Mouse (Mus musculus): ENCODE data around the gene Hoxd11. TPM values are rescaled to one million over a fixed set of nuclear protein-coding genes. Genes with fewer than 3 reads are reported as not detected.

The Hoxd11 gene
- total RNA-seq, 4 experiments from 2014 or later, result not detected

DNA sequence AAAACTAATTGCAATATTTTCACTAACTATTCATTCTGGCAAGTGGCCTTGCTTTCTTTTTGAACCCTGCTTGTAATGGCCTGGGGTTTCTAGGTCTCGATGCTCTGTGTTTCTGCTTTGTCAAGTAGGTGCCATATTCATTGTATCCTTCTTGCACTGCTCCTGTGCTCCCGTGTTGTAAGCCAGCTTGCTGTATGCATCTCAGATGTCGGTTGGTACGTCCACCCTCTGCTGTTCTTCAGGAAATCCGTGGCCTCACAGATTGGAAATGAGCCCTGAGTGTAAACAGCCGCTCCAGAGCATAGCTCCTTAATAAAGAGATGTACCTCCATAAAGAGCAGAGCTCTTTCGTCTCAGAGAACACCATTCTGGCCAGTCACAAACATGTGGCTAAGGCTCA, 28.2 kb downstream of the Hoxd11 start:
- DNase-seq (ENCODE audit: low spot score in 2 of 2), result no peak

DNA sequence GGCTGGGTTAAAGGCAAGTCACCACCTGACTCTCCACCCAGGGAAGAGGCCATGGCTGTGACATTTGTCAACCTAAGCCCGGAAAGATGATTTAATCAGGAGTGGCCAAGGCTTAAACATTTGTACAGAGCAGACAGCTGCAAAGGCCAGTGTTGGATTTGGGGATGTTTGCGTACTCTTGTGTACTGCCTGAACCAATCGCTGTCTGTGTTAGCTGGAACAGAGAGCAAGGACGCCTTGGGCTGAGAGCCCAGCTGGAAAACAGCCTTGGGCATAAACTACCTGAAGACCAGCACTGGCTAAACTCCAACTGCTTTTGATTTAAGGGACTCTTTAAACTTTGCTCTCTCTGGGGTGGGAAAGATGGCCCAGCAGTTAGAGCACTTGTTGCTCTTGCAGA, 29.3 kb downstream of the Hoxd11 start:
- no peak for DNase-seq (ENCODE audit: low spot score in 2 of 2)

- no peak for DNase-seq (ENCODE audit: low spot score in 2 of 2)
These were observed 30.4 kb downstream of the Hoxd11 start for GRCm38 (mm10) chr2:74709465-74710419.

DNA sequence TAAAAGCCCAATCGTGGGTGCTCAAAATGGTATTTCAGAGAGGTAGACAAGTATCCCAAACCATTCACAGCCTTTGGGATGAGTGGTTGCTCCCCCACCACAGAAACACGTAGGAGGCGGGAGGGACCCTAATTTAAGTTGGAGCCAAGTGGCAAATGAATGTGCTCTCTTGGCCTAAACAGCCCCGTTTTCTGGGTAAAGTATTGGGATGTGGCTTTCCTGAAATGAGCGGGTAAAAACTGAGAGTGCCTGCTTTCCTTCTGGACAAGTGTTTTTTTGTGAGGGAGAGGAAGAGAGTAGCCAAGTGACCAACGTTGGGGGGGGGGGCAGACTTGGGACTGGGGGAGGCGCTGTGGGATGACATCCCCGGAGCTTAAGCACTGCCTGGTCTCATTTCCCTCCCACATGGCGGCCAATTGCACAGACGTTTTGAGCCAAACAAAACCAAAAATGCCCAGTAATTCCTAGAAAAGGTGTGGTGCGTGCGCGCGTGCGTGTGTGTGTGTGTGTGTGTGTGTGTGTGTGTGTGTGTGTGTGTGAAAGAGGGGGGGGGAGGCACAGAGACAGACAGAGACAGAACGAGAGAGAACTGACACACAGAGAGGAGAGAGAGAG, 31.7 kb downstream of the Hoxd11 start:
- DNase-seq (ENCODE audit: low spot score in 2 of 2), result no peak

DNA sequence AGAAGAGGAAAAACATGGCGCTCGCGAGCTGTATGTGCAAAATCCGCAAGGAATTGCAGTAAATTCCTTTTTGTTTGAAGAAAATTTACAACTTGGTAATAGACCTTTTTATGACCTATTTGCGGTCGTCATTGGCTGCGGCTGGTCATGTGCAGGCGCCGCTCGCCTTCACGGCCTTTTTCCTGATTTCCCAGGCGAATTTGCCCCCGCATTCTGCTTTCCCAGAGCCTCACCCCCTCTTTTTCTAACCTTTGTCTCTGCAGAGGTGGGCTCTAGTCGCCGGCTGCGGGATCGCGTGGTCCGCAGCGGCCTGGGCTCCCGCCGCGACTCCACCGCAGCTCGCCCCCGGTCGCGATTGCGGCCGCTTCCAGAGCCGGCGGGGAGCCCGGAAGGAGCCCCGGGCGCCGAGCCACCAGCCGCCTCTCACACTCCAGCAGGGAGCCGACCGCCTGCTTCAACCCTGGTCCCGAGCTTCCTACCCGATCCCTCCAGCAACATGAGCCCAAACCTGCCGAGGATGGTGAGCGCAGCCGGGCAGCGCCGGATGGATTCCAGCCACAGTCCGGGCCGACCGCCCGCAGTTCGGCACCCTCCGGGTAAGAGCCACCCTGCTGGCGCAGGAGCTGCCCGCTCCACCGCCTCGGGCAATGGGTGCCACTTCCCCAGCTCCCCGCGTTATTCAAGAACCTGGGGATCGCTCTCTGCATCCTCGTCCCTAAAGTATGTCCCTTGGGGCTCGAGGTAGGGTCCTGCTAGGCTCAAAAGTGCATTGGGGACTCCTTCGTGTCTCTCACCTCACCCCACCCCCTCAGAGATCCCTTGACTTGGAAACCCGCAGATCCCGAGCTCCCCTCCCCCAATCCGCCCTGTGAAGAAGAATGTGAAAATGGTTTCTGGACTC, 32.6 kb downstream of the Hoxd11 start, which contains the start of the genes Hoxd3 and Hoxd4:
Gene Hoxd3, plus strand, starts transcription at position 207 of the 901 bp plus-strand sequence.
Gene Hoxd4, plus strand, starts transcription at position 209 of the 901 bp plus-strand sequence.
- DNase-seq (ENCODE audit: low spot score in 2 of 2), result peak in 1 of 2 experiments; percentile 51

- no peak for DNase-seq (ENCODE audit: low spot score in 2 of 2)
These were observed 34.1 kb downstream of the Hoxd11 start for GRCm38 (mm10) chr2:74713239-74714150.

DNA sequence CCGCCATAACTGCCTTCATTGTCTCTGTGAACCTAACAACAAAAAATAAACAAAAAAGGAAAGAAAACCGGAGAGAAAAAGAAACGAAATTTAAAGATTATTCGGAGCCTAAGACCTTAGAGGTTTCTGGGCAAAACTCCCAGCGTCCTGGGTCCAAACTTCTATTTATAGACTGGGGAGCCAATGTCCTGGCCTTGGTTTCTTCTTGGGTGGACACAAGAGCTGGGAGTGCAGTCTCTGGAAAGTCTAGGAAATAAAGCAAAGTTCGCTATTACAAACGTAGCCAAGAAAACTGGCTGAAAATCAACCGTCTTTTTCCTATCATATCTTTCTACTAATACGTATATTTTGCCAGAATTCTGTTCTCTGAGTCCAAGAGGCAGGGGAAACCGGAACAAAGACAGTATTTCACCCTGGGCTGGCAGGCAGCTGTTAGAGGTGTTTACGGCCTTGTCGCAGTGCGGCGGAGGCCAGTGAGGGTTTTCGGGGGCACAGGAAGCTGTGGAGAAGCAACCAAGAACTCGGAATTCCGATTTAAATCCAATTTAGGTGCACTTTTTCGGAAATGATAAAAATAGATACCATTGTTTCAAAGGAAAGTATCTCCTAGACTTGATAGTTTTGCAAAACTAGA, 34.9 kb downstream of the Hoxd11 start:
- DNase-seq (ENCODE audit: low spot score in 2 of 2), result no peak

DNA sequence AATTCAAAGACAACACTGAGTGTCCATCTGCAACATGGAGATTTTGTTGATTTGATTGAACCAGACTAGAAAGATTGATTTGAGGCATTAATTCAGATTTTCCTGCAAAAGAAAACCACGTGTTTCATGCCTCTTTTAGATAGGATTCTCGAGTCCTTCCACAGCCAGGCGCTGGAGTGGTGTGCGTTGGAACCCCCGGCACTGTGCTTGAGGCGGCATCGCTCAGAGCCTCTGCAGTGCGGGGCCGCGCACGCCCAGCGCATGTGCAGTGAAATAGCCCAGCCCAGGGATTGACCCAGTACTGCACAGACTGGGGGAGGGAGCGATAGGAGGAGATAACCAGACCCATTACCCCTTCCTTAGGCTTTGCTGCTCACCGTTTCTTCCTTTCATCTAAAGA, 35.5 kb downstream of the Hoxd11 start:
- no peak for DNase-seq (ENCODE audit: low spot score in 2 of 2)

DNA sequence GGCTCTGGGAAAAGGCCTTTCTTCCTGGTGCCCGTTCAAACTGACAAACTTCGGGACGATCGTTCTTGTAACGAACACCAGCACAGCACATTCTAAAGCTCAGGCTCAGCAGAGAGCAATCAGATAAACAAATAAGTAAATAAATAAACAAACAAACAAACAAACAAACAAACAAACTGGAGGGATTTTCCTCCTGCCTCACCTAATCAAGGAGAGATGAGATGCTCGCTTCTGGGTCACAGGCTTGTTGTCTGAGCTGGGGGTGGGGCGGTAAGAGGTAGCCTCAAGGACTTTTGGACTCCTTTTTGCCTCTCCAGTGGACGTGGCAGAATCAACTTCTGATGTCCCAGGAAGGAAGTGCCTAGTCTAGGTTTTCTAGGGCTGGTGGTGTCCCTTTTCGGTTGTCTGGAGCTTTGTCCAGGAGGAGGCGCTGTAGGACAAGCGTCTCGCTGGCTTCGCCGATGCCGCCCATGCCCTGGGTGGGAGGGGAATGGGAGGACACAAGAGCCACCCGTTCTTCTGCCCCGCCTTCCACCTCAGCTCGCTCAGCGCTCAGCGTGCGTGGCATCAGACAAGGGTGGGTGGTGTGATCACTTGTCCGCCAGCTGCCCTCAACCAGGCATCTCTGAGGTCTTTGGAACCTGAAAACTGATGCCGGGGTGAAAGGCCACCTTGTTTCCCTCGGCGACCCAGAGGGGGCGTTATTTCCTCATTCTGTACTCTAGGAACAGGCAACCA, 36.3 kb downstream of the Hoxd11 start:
- peak; percentile 72 to 79 for DNase-seq (ENCODE audit: low spot score in 2 of 2)

DNA sequence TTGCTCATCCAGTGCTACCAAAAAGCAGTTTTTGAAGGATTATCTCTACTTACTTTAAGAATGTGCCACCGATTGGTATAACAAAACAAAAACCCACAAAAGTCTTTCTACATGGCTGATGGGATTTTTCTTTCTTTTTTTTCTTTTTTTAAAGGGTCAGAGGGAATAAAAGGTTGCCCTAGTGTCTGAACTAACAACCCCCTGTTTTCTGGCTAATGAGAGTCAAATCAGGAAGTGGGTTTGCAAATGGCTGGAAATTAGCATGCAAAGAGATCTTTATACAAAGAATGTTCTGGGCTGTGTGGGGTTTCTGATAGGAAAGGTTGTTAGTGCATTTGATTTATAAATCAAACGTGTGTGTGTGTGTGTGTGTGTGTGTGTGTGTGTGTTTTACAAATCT, 41.0 kb downstream of the Hoxd11 start:
- DNase-seq (ENCODE audit: low spot score in 2 of 2), result no peak

GRCm38 (mm10) chr2:74720955-74721491, 41.7 kb downstream of the Hoxd11 start:
- no peak for DNase-seq (ENCODE audit: low spot score in 2 of 2)

GRCm38 (mm10) chr2:74721882-74722281, 42.5 kb downstream of the Hoxd11 start:
- DNase-seq (ENCODE audit: low spot score in 2 of 2), result no peak

DNA sequence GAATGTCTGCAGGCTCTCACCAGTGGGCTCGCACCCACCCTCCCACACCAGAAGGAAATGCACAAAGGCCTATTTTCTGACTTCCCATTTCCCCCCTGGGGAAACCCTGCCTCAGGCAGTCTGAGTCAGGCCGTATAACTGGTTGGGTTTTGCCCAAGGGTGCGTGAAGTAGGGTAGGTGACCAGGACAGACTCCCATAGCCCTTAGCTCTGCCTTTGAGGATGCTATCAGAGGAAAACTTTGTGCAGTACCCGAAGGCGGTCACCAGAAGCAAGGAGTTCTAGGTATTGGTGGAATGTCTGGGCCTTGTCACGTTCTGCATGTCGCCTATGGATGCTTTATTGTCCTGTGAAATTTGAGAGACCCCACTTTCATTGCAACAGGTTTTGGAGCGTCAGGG, 43.6 kb downstream of the Hoxd11 start:
- no peak for DNase-seq (ENCODE audit: low spot score in 2 of 2)

GRCm38 (mm10) chr2:74724244-74725015, 45.1 kb downstream of the Hoxd11 start:
- no peak for DNase-seq (ENCODE audit: low spot score in 2 of 2)

DNA sequence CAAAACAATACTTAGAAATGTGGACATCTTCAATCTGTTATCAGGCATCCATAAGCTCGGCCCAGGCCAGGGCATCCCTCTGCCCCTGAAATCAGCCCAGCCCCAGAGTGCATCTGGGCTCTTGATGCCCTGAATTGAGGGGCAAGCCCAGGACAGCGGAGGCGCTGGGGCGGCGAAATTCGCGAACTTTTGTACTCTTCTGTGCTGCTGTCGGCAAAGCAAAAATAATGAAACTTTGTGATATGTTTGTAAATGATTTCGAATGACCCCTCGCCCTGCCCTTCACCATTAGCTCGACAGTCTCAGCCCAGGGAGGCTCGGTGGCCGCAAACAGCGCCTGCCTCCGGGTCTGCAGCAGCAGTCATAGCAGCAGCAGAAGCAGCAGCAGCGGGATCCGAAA, 45.8 kb downstream of the Hoxd11 start:
- no peak for DNase-seq (ENCODE audit: low spot score in 2 of 2)

DNA sequence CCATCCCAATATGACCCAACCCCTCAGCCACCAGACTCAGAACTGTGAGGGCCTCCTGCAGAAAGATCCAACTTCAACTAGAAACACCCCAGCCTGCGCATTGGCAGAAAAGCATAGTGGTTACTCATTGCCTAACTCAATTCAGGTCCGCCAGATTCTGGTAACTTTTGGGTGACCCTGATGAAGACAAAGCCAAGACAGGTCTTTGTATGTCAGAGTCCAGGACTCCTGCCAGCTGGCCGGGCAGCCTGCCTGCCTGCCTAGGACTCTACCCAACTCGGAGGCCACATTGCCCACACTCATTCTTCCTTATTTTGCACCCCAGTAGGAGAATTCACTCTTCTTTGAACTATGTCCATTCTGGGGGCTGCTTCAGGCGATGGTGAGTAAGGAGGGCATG, 47.2 kb downstream of the Hoxd11 start, which contains the start of gene Gm28230:
Gene Gm28230, plus strand, starts transcription at position 178 of the 400 bp plus-strand sequence.
- no peak for DNase-seq (ENCODE audit: low spot score in 2 of 2)

- DNase-seq (ENCODE audit: low spot score in 2 of 2), result no peak
These were observed 47.7 kb downstream of the Hoxd11 start for GRCm38 (mm10) chr2:74726973-74727639.
